Mouse (Mus musculus): ENCODE data around the gene Gm13089.
"Not testable (repeated sequence)": the region's sequence is repeated elsewhere in the genome, so short reads cannot be mapped to it uniquely, and the experiment has no call there.

The Gm13089 gene

DNA sequence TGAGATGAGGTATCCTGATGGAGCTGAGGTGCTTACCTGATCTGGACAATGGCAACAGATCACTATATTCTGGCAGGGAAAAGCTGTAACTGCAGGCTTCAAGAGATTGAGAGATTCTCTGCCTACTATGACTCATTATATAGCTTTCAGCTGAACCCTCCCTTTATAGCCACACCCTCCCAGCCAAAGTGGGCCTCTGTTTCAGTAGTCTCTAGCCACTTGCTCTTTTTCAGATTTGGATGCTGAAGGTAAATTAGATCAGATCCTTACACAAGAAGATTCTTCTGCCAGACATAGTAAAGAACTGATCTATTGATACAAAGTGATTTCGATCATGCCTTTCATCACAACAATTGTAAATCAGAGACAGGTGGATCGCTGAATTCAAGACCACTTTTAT, at the start of gene Gm13089:
TSS of gene Gm13089 (minus strand) at position 101 of the 400 bp plus-strand sequence.
- no peak for DNase-seq (ENCODE audit: low spot score in 2 of 2)

DNA sequence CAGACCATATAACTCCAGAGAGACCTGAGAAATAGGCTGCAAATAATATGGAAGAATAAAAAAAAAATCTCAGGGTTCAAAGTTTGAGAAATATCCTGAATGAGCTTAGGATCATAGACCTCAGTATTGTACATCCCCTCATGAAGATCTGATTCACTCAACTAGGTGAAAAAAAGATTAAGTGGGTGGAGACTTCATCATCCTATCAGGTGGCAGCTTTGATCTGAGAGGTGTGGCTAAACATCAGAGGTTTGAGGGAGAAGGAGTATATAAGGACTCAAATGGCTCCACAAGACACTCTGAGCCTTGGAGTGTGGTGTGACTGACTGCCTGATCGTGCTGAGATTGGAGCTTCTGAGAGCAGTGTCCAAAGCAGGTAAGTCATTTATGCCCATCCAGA, 16.6 kb upstream of the Gm13089 start, which contains the start of gene Gm13078:
TSS of gene Gm13078 (plus strand) at position 301 of the 400 bp plus-strand sequence.
- DNase-seq (ENCODE audit: low spot score in 2 of 2): no peak

DNA sequence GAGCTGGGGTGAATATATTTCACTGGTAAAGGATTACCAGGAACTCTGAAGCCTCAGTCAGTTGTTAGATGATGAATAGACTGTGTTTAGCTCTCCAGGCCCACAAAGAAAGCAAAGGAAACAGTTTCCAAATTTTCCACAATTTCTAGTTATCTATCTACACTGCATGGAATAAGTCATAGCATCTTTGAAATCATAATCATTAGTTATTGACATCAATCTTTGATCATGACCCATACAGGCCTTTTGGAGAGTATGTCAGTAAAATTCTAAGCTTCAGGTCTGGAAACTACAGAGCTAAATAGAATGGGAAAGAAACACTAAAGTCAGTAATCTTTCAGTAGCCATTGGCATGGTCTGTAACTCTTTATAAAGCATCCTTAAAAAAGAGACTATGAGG, 45.4 kb downstream of the Gm13089 start, which contains the start of gene Gm13088:
TSS of gene Gm13088 (minus strand) at position 101 of the 400 bp plus-strand sequence.
- DNase-seq (ENCODE audit: low spot score in 2 of 2): not testable (repeated sequence)

All from urinary bladder, adult 18-20 months (tissue).